Mouse (Mus musculus): ENCODE measurements around the gene Spg7. TPM values are rescaled to one million over a fixed set of nuclear protein-coding genes. Genes with fewer than 3 reads are reported as not detected.

Gene Spg7
- polyA plus RNA-seq, 1 experiment = 126 TPM

DNA sequence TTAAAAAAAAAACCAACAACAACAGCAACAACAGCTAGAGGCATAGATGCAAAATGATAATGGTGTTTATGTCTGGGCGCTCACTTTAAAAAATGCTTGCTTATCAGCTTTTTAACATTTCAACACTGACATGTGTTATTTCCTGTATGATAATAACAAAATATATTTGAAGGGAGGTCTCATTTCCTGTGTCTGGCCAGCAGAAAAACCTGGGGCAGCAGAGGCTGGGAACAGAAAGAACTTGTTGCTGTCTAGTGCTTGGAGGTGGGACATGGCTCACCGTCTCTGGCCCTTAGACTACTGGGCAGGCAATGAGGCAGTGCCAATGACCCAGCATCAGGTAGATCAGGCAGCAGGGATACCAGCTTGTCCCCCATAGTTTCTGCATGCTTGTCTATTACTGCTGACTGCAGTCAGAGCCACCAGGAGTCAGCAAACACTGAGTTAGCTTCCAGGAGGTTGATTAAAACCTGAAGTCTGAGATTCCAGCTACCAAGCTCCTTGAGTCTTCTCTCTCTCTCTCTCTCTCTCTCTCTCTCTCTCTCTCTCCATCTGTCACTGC is 51.2 kb downstream of the Spg7 start:
- TF ChIP-seq POLR2A (IDR thresholded peaks at IDR 0.05; ENCODE audit: control insufficient read depth, extremely low read depth, insufficient read depth, low read length, poor library complexity) (no peak), CTCF (IDR thresholded peaks at IDR 0.05; ENCODE audit: borderline replicate concordance, control insufficient read depth, extremely low read depth, insufficient read depth, low read length, poor library complexity) (no peak)
- Histone ChIP-seq H3K27me3 (ENCODE audit: control insufficient read depth, insufficient read depth, low read length) (peaks cover 27% of the 10 kb centered on the region), H3K36me3 (ENCODE audit: control insufficient read depth, insufficient read depth, low read length) (no peaks in the 10 kb centered on the region), H3K27ac (ENCODE audit: control insufficient read depth, insufficient read depth, low read length) (no peak overlapping the region), H3K4me1 (replicated peaks; ENCODE audit: control insufficient read depth, insufficient read depth, low read length) (peaks cover 12% of the 10 kb centered on the region), H3K4me3 (ENCODE audit: control insufficient read depth, insufficient read depth, low read length) (no peak overlapping the region)
- 23% methylated on average over 2 of the region's 2 CpGs for WGBS
- no peak for DNase-seq

DNA sequence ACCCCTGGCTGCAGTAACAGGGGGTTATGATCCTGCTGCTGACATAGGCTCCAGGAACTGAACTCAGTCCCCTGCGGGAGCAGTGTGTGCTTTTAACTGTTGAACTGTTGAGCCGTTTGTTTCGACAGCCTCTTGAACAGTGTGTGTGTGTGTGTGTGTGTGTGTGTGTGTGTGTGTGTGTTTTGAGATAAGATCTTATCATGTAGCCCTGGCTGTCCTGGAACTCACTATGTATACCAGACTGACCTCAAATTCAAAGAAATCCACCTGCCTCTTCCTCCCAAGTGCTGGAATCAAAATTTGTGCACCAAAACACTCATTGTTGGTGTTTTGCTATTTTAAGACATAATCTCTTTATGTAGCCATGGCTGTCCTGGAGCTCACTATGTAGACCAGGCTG is 51.9 kb downstream of the Spg7 start:
- H3K27ac ChIP-seq (ENCODE audit: control insufficient read depth, insufficient read depth, low read length) = no peak overlapping the region
- DNase-seq = no peak
- H3K36me3 ChIP-seq (ENCODE audit: control insufficient read depth, insufficient read depth, low read length) = no peaks in the 10 kb centered on the region
- TF ChIP-seq CTCF (IDR thresholded peaks at IDR 0.05; ENCODE audit: borderline replicate concordance, control insufficient read depth, extremely low read depth, insufficient read depth, low read length, poor library complexity) (no peak), POLR2A (IDR thresholded peaks at IDR 0.05; ENCODE audit: control insufficient read depth, extremely low read depth, insufficient read depth, low read length, poor library complexity) (no peak)
- no peak overlapping the region for H3K4me3 ChIP-seq (ENCODE audit: control insufficient read depth, insufficient read depth, low read length)
- WGBS = 6% methylated on average over 3 of the region's 3 CpGs
- peaks cover 27% of the 10 kb centered on the region for H3K27me3 ChIP-seq (ENCODE audit: control insufficient read depth, insufficient read depth, low read length)
- peaks cover 12% of the 10 kb centered on the region for H3K4me1 ChIP-seq (replicated peaks; ENCODE audit: control insufficient read depth, insufficient read depth, low read length)

DNA sequence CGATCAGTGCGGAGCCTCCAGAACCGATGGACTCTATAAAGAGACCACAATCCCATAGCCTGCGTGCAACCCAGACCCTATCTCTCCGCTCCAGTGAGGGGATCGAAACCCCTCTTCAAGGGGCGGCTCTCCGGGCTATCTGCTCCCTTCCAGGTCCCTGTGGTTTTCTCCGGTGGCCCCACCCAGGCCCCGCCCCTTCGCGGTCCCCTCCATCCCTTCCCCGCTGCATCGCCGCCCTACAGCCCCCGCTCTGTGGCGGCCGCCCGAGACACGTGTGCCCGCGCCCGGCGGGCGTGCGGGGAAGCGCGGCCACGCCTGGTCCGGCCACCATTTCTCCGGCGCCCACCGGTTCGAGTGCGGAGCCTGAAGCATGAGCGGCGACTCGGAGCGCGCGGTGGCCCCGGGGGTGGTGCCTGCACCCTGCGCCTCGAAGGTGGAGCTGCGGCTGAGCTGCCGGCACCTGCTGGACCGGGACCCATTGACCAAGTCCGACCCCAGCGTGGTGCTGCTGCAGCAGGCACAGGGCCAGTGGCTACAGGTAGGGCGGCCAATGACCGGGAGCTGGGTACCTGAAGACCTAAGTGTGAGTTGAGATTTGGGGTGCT is 54.5 kb downstream of the Spg7 start, which contains the start of gene Cpne7:
Gene Cpne7 (plus strand): TSS at position 248 of the 605 bp plus-strand sequence.
- 2% methylated on average over 50 of the region's 51 CpGs for WGBS
- Histone ChIP-seq H3K36me3 (ENCODE audit: control insufficient read depth, insufficient read depth, low read length) (no peaks in the 10 kb centered on the region), H3K27me3 (ENCODE audit: control insufficient read depth, insufficient read depth, low read length) (peaks cover 27% of the 10 kb centered on the region), H3K4me3 (ENCODE audit: control insufficient read depth, insufficient read depth, low read length) (peak within 1 kb of the TSS; percentile 23), H3K27ac (ENCODE audit: control insufficient read depth, insufficient read depth, low read length) (no peak within 1 kb of the TSS), H3K4me1 (replicated peaks; ENCODE audit: control insufficient read depth, insufficient read depth, low read length) (peaks cover 12% of the 10 kb centered on the region)
- no peak for DNase-seq
- TF ChIP-seq POLR2A (IDR thresholded peaks at IDR 0.05; ENCODE audit: control insufficient read depth, extremely low read depth, insufficient read depth, low read length, poor library complexity) (no peak), CTCF (IDR thresholded peaks at IDR 0.05; ENCODE audit: borderline replicate concordance, control insufficient read depth, extremely low read depth, insufficient read depth, low read length, poor library complexity) (no peak)

GRCm38 (mm10) chr8:123117744-123118143 is 55.0 kb downstream of the Spg7 start:
- no peak for DNase-seq
- Histone ChIP-seq H3K4me1 (replicated peaks; ENCODE audit: control insufficient read depth, insufficient read depth, low read length) (peaks cover 12% of the 10 kb centered on the region), H3K4me3 (ENCODE audit: control insufficient read depth, insufficient read depth, low read length) (no peak overlapping the region), H3K27me3 (ENCODE audit: control insufficient read depth, insufficient read depth, low read length) (peaks cover 27% of the 10 kb centered on the region), H3K27ac (ENCODE audit: control insufficient read depth, insufficient read depth, low read length) (no peak overlapping the region), H3K36me3 (ENCODE audit: control insufficient read depth, insufficient read depth, low read length) (no peaks in the 10 kb centered on the region)
- WGBS = 4% methylated on average over 17 of the region's 17 CpGs
- no peak for TF ChIP-seq POLR2A (IDR thresholded peaks at IDR 0.05; ENCODE audit: control insufficient read depth, extremely low read depth, insufficient read depth, low read length, poor library complexity)
- no peak for TF ChIP-seq CTCF (IDR thresholded peaks at IDR 0.05; ENCODE audit: borderline replicate concordance, control insufficient read depth, extremely low read depth, insufficient read depth, low read length, poor library complexity)

DNA sequence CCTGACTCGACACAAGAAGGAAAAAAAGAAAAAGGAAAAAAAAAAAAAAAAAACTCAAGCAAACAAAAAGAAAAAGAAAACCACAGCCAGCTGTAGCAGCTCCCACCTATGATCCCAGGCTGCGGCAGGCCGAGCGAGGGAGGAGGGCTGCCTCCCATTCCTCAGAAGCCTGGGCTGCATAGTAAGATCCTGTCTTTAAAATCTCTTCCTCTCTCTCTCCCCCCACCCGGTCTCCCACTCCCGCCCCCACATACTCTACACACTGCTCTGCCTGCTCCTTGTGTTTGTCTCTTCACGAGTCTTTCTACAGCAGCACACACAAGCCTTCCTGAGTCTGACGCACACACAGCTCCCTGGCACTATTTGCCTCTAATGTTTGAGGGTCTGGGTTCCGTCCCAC is 59.3 kb downstream of the Spg7 start:
- TF ChIP-seq POLR2A (IDR thresholded peaks at IDR 0.05; ENCODE audit: control insufficient read depth, extremely low read depth, insufficient read depth, low read length, poor library complexity) = no peak
- TF ChIP-seq CTCF (IDR thresholded peaks at IDR 0.05; ENCODE audit: borderline replicate concordance, control insufficient read depth, extremely low read depth, insufficient read depth, low read length, poor library complexity) = no peak
- peaks cover 15% of the 10 kb centered on the region; the same call in 1 of the 2 replicates for H3K27me3 ChIP-seq (ENCODE audit: control insufficient read depth, insufficient read depth, low read length)
- no peaks in the 10 kb centered on the region for H3K36me3 ChIP-seq (ENCODE audit: control insufficient read depth, insufficient read depth, low read length)
- no peak overlapping the region for H3K27ac ChIP-seq (ENCODE audit: control insufficient read depth, insufficient read depth, low read length)
- no peak overlapping the region for H3K4me3 ChIP-seq (ENCODE audit: control insufficient read depth, insufficient read depth, low read length)
- DNase-seq = no peak
- WGBS = 72% methylated on average over 9 of the region's 9 CpGs
- peaks cover 5% of the 10 kb centered on the region for H3K4me1 ChIP-seq (replicated peaks; ENCODE audit: control insufficient read depth, insufficient read depth, low read length)

GRCm38 (mm10) chr8:123122670-123123069 is 59.9 kb downstream of the Spg7 start:
- no peak for TF ChIP-seq POLR2A (IDR thresholded peaks at IDR 0.05; ENCODE audit: control insufficient read depth, extremely low read depth, insufficient read depth, low read length, poor library complexity)
- TF ChIP-seq CTCF (IDR thresholded peaks at IDR 0.05; ENCODE audit: borderline replicate concordance, control insufficient read depth, extremely low read depth, insufficient read depth, low read length, poor library complexity) = no peak
- WGBS = 89% methylated on average over 5 of the region's 5 CpGs
- H3K36me3 ChIP-seq (ENCODE audit: control insufficient read depth, insufficient read depth, low read length) = no peaks in the 10 kb centered on the region
- no peak overlapping the region for H3K27ac ChIP-seq (ENCODE audit: control insufficient read depth, insufficient read depth, low read length)
- H3K4me3 ChIP-seq (ENCODE audit: control insufficient read depth, insufficient read depth, low read length) = no peak overlapping the region
- H3K4me1 ChIP-seq (replicated peaks; ENCODE audit: control insufficient read depth, insufficient read depth, low read length) = no peaks in the 10 kb centered on the region; the same call in 1 of the 2 replicates
- peaks cover 12% of the 10 kb centered on the region; the same call in 1 of the 2 replicates for H3K27me3 ChIP-seq (ENCODE audit: control insufficient read depth, insufficient read depth, low read length)
- no peak for DNase-seq
